Mouse (Mus musculus): Measurements from ENCODE around the gene Prss34.
A peak's percentile ranks its signal among the peaks of the same experiment; 100 is the strongest.

The Prss34 gene

DNA sequence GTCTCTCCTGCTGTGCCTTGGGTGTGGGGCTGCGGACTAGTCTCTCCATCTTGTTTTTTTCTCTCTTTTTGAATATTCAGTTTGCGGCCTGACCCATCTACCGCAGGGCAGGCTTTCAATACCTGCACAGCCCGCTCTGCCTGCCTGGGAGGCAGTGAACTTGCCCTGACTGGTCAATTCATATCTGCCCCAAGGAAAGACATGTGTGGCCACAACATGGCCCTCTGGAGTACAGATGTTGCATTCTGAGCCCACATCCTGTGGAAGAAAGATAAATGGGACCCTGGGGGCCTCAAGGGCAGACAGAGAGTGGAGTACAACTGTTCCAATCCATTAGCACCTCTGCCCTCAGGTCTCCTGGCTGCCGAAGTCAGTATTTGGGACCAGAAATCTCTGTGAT, at the start of gene Prss34:
Prss34 (plus strand) TSS at position 301 of the 400 bp plus-strand sequence.
- DNase-seq (ENCODE audit: low read depth, low spot score) = no peak

DNA sequence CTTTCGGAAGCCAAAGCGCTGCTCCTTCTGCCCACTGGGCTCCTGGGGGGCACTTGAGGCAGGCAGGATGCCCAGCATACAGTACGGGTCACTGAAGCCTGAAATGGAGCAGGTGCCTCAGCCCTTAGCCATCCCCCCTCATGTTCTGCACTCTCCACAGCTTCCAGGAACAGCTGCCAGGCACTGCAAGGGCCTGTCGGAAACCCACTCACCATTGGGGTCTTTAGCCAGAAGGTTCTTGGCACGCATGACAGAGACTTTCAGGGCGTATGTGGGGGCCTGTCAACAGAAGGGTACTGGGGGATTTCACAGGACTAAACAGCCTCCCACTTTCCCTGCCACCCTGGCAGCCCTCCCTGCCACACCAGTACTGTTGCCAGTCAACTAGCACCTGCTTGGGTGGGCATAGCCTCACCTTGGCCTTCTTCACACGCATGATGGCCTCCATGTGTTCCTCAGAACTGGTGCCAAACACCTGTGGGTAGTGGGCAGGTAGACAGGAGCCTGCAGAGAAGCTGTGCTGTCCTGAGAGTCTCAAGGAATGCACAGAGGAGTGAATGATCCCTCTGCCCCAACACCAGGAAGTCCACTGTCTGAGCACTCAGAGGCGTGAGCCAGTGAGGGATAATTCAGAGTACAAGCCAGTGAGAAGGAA, 47.9 kb upstream of the Prss34 start:
- DNase-seq (ENCODE audit: low read depth, low spot score) = no peak

DNA sequence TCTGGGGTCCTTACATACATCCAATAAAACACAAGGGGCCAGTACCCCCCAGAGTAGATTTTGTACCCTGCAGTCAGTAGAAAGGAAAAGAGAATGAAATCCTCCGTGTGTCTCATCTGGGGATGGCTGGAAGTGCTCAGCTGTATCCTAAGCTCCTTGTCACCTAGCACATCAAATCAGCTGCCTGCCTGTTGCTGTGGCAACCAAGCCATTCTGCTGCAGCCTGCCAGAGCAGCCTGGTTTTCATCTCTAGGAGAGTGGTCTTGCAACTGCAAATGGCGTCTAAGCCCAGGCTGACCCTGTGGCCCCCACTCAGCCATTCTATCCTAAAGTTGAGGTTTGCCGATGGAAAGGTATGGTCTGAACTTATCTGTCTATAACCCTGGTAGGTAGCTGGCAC, 45.6 kb upstream of the Prss34 start:
- DNase-seq (ENCODE audit: low read depth, low spot score) = no peak

DNA sequence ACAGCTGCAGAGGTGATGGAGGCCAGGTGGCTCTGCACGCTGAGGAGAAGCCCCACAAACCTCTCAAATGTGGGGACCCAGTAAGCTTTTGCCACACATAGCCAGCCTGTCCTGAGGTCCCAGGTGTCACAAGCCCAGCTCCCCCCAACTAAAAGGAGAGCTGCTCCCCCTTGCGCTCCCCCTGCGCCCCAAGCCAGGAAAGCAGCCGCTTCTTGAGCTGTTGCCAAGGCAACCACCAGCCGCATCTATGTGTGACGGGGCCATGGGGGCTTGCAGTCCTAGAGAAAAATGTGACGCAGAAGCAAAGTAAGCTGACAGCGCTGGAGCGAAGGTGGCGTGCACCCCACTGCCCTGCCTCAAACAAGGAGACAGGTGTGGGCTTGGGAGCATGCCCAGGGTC, 44.4 kb upstream of the Prss34 start:
- no peak for DNase-seq (ENCODE audit: low read depth, low spot score)

DNA sequence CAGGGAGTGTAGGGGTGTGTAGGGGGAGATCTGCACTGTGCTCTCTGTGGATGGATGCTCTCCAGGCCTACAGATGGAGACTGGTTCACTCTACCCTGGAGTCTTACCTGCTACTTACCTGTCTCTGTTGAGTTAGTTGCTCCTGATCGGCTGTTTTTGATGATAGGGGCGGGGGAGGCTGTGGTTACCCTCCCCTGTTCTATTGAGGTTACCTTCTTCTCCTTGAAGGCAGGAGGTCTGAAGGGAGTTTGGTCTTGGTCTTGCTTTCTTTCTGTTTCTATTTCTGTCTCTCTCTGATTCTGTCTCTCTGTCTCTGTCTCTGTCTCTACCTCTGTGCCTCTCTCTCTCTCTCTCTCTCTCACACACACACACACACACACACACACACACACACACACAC, 43.1 kb upstream of the Prss34 start:
- DNase-seq (ENCODE audit: low read depth, low spot score) = no peak

DNA sequence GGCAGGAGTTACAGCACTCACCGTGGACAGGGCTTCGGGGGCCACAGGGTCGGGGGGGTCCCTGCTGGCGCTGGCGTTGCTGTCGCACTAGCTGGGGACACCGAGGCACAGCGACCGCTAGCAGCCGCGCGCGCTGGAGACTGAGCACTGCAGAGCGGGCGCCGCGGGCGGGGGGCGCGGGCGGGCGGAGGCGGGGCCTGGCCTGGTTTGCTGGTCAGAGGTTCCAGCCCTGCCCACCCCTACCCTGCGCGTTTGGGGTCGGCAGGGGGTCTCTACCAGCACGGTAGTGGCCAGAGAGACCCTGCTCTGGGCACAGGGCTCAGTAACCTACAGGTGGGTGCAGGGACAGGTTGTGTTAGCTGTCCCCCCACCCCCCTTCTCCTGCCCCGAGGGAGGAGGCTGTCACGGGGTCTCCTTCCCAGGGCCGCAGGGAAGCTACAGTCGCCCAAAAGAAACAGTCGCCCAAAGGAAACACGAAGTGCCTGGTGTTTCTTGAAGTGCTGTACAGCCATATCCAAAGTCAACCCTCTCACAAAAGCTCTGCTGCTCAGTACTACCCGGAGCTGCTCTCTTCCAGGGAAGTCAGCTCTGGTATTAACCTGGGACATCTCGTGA, 41.9 kb upstream of the Prss34 start, which contains the start of gene Baiap3:
Baiap3 (minus strand) TSS at position 225 of the 615 bp plus-strand sequence.
- no peak for DNase-seq (ENCODE audit: low read depth, low spot score)

DNA sequence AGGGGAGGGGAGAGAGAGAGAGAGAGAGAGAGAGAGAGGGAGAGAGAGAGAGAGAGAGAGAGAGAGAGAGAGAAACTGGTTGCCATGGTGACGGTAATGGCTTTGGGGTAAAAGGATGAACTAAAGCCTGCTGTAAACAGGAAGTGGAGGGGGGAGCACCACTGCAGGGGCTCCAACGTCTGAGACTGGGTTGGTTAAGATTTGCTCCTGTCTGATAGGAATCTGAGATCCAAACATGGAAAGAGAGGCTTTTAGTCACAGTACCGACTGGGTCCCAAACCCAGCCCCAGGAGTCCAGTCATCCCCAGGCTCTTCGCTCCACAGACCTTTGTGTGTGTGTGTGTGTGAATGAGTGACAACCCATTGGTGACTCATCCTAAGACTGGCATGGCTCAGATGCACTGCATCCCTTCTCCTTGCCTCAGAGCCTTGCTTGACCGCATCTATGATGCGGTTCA, 40.4 kb upstream of the Prss34 start:
- no peak for DNase-seq (ENCODE audit: low read depth, low spot score)

DNA sequence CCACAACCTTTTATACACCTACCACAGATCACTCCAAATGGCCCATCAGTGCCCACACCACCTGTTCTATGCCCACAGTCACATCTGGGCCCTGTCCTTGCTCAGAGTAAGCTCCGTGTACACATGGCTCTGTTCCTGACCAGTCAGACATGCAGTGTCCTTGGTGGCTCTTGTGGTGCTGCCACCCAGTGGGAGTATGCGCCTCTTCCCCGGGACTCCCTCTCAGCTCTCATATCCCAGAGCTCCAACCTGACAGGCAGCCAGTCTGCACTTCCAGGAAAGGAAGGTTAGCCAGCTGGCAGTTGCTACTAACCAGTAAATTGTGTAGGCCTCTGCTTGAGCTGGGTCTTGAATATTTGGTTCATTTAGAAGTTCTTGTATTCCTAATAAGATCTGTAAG, 33.7 kb upstream of the Prss34 start:
- DNase-seq (ENCODE audit: low read depth, low spot score) = no peak

DNA sequence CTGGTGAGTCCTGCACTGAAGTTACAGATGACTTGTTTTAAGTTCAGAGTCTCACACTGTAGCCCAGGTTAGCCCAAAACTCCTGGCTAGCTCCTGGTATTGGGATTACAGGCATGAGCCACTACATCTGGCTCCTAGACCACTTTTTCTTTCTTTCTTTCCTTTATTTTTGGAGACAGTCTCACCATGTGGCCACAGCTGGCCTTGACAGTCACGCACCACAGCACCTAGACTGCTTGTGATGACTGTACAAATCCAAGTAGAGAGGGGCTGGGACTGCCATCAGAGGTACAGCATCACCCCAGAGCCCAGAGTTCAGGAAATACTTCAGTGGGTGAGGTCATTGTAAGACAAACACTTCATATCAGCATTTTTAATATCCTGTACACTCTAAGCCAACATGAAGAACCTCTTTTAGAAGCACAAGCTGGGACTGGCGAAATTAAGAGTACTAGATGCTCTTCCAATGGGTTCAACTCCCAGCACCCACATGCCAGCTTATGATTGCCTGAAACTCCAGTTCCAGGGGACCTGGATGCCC, 27.3 kb upstream of the Prss34 start:
- no peak for DNase-seq (ENCODE audit: low read depth, low spot score)

DNA sequence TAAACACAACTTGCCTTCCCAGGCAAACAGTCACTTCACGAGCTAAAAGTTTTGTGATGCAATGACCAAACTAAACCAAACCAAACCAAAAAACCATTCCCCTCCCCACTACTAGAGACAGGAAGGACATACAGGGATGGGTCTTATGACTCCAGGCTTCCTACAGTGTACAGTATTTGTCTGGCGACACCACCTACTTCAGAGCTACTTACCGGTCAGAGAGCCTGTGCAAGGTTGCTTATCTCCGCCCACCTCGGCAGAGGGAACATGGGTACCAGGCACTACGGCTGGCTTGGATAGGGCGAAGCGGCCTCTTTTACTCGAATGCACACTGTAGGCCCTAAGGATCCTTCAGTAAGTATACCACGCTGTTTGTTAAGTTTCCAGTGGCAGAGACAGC, 25.9 kb upstream of the Prss34 start:
- DNase-seq (ENCODE audit: low read depth, low spot score) = no peak

DNA sequence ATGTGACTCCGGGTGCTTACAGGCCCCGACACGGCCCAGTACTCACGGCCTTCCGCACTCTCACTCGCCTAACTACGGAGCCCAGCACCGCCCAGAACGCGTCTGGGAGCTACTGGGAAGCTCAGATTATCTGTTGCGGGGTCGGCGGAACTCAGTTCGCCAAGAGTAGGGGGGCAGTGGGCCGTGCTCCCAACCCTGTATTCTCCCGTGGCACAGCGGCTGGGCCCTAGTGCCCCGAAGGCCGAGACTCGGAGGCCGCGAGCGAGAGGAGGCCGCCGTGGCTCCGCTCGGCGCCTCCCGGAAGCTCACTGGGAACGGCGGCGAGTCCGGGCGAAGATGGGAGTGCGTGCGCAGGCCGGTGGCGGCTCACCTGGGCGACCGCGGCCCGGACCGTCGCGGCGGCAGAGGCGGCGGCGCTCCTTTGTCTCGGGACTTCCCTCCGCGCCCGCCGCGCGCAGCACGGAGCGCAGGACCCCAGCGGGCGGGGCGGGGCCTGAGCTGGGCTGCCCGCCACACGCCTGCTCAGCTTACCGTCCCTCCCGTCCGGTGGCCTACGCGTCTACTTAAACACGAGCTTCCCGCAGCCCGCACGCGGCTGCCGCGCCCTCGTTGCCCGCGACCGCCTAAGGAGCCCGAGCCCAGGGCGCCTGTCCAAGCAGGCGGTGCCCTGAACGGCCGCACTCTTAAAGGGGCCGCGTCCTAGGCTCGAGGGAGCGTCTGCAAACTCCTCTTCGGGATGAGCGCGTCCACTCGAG, 25.1 kb upstream of the Prss34 start:
- DNase-seq (ENCODE audit: low read depth, low spot score) = peak; percentile 40

DNA sequence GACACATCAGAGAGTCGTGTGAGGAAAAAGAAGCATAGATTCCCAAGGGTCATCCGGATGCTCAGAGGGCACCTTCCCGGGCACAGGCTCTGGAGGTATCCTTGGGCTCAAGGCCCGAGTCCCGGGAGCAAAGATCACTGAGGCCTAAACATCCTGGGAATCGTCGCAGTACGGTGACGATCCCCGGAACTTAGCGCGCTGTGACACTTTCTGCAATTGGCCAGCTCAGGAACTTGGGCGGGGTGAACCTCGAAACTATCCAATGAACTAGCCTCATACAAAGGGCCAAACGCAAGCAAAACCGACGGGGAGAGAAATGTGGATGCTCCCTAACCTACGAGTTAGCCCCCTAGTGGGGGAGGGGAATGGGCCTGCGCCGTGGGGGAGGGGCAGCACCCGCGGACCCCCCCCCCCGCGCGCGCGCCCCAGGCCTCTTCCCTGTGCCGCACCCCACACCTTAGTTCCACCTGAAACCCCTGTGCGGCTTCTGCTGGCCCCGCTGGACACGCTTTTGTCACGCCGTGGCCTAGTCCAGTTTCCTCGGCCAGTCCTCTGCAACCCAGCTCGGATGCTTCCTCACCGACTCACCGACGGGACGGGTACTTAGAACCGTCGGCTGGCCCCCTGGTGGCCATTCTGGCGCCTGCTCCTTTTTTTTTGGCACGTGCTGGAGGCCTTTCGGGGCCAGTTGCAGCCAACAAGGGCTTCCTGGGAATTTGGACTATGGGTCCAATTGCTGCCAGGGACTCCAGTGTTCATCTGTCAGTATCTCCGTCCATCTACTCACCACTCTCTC, 24.3 kb upstream of the Prss34 start:
- peak; percentile 99 for DNase-seq (ENCODE audit: low read depth, low spot score)

DNA sequence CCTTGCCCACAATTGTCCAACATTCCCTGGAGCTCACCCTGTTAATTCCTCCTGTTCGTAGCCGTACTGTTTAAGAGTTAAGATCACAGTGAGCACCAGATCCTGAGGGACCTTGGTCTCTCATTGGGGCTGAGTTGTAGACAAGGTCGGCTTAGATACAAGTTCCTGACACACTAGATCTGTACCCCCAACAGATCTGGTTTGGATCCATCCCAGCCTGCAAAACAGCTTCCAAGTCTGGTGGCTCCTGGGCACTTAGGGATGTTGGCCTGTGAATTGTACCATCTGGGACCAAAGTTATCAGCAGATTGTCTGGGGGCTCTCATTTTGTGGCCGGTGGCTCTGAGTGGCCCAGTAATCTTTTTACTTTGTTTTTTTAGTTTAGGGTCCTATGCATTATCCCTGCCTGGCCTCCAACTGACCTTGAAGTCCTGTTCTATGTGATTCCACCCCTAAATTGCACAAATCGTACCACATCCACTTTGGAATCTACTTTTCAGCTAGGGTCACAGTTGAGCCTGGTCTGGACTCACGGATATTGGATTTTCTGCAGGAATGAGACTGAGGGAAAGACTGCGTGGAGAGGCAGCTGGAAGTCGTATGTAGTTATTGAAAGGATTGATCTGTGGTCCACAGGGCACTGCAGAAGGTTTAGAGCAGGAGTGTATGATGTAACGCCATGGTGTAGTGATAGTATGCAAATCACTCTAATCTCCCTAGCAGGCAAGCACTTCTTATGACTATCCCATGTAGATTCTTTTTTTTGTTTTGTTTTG, 23.4 kb upstream of the Prss34 start, which contains the start of gene Ube2i:
Ube2i (minus strand) TSS at position 52 of the 776 bp plus-strand sequence.
- DNase-seq (ENCODE audit: low read depth, low spot score) = no peak

DNA sequence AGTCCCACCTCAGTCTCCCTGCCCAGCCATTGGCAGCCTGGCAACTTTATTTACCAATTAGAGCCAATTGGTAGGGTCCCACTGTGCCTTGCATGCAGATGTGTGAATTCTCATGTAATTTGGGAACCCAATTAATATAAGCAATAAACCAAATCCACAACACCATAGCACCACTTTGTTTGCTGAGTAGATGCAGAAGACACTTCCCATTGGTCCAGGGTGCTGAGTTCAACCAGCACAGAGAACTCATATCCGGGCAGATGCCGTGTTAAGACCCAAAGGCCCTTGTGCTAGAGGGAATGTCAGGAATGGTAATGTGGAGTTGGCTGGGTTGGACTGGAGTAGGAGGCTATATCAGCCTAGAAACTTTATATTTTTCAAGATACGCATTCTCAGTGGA, 22.4 kb upstream of the Prss34 start:
- DNase-seq (ENCODE audit: low read depth, low spot score) = no peak

DNA sequence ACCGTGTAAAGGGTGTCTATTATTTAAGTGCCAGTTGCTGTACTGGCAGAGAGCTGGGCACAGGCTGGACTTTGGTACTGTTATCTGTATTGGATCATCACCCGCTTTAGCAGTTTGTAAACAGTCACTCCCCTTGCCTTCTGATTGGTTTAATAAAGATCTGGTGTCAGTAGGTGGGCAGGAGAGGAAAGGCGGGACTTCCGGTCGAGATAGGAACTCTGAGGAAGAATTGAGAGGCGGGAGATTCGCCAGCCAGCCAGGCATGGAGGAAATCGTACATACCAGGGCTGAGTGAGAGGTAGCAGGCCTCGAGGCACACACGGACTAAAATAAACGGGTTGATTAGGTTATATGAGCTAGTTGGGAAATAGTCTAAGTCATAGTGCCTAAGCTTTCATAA, 16.1 kb upstream of the Prss34 start:
- DNase-seq (ENCODE audit: low read depth, low spot score) = no peak

DNA sequence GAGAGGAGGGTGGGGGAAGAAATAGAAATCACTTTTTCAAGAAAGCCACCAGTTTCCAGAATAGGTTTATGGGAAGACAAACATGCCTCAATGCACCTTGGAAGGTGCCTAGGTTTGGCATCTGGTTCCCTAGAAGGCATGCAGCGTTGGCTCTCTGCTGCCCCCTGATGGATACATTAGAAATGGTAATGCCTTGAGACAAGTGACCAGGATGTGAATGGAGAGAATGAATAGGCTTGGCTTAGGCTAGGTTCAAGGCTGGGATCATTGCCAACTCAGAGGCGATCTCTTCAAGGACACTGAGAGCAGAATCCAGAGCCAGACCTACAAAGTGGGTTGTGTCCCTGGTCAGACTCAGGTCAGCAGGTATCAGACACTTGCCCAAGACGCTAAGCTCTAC, 13.2 kb upstream of the Prss34 start:
- peak; percentile 69 for DNase-seq (ENCODE audit: low read depth, low spot score)

DNA sequence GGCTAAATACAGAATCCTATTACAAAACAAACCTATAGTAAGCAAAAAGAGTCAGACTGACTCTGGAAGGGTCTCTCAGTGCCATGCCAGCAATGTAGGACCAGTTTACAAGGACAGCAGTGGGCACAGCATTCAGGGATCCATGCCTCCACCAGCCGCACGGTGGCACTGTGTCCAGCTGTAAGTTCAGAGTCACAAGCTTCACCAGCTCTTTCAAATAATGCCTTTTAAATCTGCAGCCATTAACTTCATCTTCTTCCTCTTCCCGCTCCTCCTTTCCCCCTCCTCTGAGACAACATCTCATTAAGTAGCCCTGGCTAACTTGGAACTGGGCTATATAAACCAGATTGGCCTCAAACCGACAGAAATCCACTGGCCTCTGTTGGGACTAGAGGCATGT, 9.4 kb upstream of the Prss34 start:
- DNase-seq (ENCODE audit: low read depth, low spot score) = no peak

DNA sequence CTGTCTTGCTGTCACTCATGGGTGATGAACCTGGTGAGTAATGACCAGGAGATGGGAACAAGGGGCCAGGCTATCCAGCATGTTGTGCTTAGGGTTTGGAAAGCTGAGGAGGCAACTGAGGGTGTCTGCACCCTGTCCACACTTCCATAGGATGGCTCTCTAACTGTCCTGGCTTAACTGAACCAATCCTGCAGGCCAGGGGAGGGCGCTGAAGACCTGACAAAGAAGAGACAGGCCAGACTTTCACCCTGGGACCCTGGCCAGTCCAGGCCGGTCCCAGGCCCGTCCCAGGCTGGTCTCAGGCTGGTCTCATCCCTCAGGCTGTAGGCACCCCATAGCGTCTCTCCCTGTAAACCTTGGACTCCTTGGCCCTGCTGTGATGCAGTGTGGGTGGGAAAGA, 7.8 kb upstream of the Prss34 start:
- DNase-seq (ENCODE audit: low read depth, low spot score) = no peak

DNA sequence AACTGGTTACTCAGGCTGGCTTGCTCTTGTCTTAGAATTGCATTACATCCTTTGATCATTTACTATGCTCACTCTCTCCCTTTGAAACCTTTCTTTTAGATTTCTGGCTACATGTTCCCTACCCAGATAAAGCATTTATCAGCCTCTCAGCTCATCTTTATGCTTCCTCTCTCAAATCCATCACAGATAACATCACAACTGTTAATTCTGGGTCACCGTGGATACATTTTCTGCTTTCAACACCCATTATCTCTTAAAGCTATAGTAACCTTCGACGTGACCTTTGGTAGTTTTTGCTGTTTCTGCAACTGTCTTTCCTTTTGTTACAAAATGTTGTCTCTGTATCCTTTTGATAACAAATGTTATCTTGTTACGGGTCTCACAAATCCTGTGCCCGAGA, 4.7 kb upstream of the Prss34 start:
- DNase-seq (ENCODE audit: low read depth, low spot score) = no peak

DNA sequence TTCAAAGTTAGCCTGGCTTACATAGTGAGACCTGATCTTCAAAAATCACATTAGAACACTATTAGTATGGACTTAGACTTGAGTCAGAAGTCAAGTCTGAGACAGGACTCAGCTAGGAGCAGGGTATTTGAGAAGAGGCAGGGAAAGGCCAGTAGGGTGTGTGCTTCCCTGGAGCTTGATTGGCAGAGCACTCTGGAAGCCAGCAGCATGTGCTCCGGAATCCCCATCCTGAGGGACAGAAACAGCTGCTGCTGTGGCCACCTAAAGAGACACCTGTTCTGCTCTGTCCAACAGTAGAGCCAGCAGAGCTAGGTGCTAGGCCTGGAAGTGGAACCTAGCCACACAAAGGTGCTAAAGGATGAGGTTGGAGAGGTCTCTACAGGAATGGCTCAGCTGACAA, 4.1 kb upstream of the Prss34 start:
- no peak for DNase-seq (ENCODE audit: low read depth, low spot score)

DNA sequence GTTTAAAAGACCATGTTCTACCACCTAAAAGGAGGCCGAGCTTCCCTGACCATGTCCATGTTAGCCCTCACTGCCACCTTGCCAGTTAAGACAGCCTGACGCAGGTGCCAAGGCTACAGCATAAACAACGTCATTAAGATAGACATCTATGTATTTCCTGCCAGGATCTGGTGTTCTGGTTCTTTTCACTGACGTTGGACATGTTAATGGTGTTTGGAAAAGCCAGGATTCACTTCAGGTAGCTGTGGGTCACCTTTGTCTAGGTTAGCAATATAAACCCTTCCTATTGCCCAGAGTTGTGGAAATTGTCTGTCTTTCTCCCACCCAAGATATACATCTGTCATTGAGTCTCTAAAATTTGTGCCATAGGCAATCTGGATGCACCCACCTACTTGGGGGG, 10.2 kb downstream of the Prss34 start, which contains the start of gene Prss28:
Prss28 (plus strand) TSS at position 301 of the 400 bp plus-strand sequence.
- no peak for DNase-seq (ENCODE audit: low read depth, low spot score)

Data from retina, postnatal 7 days (tissue).